Mouse (Mus musculus): Measurements from ENCODE around the gene Akap13. TPM values are rescaled to one million over a fixed set of nuclear protein-coding genes. Genes with fewer than 3 reads are reported as not detected.
A peak's percentile ranks its signal among the peaks of the same experiment; 100 is the strongest.
"Not testable (repeated sequence)": the region's sequence is repeated elsewhere in the genome, so short reads cannot be mapped to it uniquely, and the experiment has no call there.

The Akap13 gene
- total and polyA plus RNA-seq, 2 experiments, result 8.5 to 92.1 TPM

- DNase-seq (ENCODE audit: extremely low read depth, low read depth, low spot score), result no peak
- Histone ChIP-seq H3K4me1 (ENCODE audit: control insufficient read depth, insufficient read depth, low read length) (no peaks in the 10 kb centered on the region), H3K4me3 (ENCODE audit: insufficient read depth, low read depth, low read length) (no peak overlapping the region), H3K27me3 (ENCODE audit: control insufficient read depth, insufficient read depth, low read length) (no peaks in the 10 kb centered on the region), H3K36me3 (ENCODE audit: control insufficient read depth, insufficient read depth, low read length) (no peaks in the 10 kb centered on the region), H3K27ac (replicated peaks; ENCODE audit: insufficient read depth, low read depth, low read length) (no peak overlapping the region), H3K9ac (ENCODE audit: low read depth, low read length) (no peak overlapping the region), H3K79me2 (ENCODE audit: control insufficient read depth, insufficient read depth, low read length) (no peaks in the 10 kb centered on the region)
- TF ChIP-seq CTCF (IDR thresholded peaks at IDR 0.05; ENCODE audit: low read depth, low read length) (no peak), POLR2A (IDR thresholded peaks at IDR 0.05; ENCODE audit: extremely low read depth, insufficient read depth, low read length) (no peak)
- WGBS, result 86% methylated on average over 7 of the region's 7 CpGs
Measured at GRCm38 (mm10) chr7:75759992-75760514, 304.7 kb downstream of the Akap13 start.

- not testable (repeated sequence) for H3K36me3 ChIP-seq (ENCODE audit: control insufficient read depth, insufficient read depth, low read length); DNase-seq (ENCODE audit: extremely low read depth, low read depth, low spot score); H3K9ac ChIP-seq (ENCODE audit: low read depth, low read length); H3K79me2 ChIP-seq (ENCODE audit: control insufficient read depth, insufficient read depth, low read length); H3K27ac ChIP-seq (replicated peaks; ENCODE audit: insufficient read depth, low read depth, low read length); H3K4me3 ChIP-seq (ENCODE audit: insufficient read depth, low read depth, low read length); H3K27me3 ChIP-seq (ENCODE audit: control insufficient read depth, insufficient read depth, low read length); H3K4me1 ChIP-seq (ENCODE audit: control insufficient read depth, insufficient read depth, low read length)
- WGBS, result 62% methylated on average over 4 of the region's 4 CpGs
Measured at GRCm38 (mm10) chr7:75760661-75761319, 305.5 kb downstream of the Akap13 start.

GRCm38 (mm10) chr7:75762225-75762624, 306.9 kb downstream of the Akap13 start:
- not testable (repeated sequence) for H3K4me3 ChIP-seq (ENCODE audit: insufficient read depth, low read depth, low read length); H3K36me3 ChIP-seq (ENCODE audit: control insufficient read depth, insufficient read depth, low read length); H3K27me3 ChIP-seq (ENCODE audit: control insufficient read depth, insufficient read depth, low read length); H3K79me2 ChIP-seq (ENCODE audit: control insufficient read depth, insufficient read depth, low read length); H3K9ac ChIP-seq (ENCODE audit: low read depth, low read length); H3K4me1 ChIP-seq (ENCODE audit: control insufficient read depth, insufficient read depth, low read length); H3K27ac ChIP-seq (replicated peaks; ENCODE audit: insufficient read depth, low read depth, low read length)
- peak; percentile 57 for DNase-seq (ENCODE audit: extremely low read depth, low read depth, low spot score)
- 72% methylated on average over 2 of the region's 2 CpGs for WGBS

- H3K27ac ChIP-seq (replicated peaks; ENCODE audit: insufficient read depth, low read depth, low read length); H3K4me3 ChIP-seq (ENCODE audit: insufficient read depth, low read depth, low read length); H3K36me3 ChIP-seq (ENCODE audit: control insufficient read depth, insufficient read depth, low read length); H3K79me2 ChIP-seq (ENCODE audit: control insufficient read depth, insufficient read depth, low read length); H3K4me1 ChIP-seq (ENCODE audit: control insufficient read depth, insufficient read depth, low read length); H3K27me3 ChIP-seq (ENCODE audit: control insufficient read depth, insufficient read depth, low read length); H3K9ac ChIP-seq (ENCODE audit: low read depth, low read length); DNase-seq (ENCODE audit: extremely low read depth, low read depth, low spot score): not testable (repeated sequence)
- 64% methylated on average over 1 of the region's 5 CpGs for WGBS
Measured at GRCm38 (mm10) chr7:75767080-75767769, 311.9 kb downstream of the Akap13 start.

- WGBS, result 96% methylated on average over 2 of the region's 2 CpGs
- no peak overlapping the region for H3K9ac ChIP-seq (ENCODE audit: low read depth, low read length)
- no peaks in the 10 kb centered on the region for H3K79me2 ChIP-seq (ENCODE audit: control insufficient read depth, insufficient read depth, low read length)
- H3K4me1 ChIP-seq (ENCODE audit: control insufficient read depth, insufficient read depth, low read length), result no peaks in the 10 kb centered on the region
- no peak for DNase-seq (ENCODE audit: extremely low read depth, low read depth, low spot score)
- no peak overlapping the region for H3K27ac ChIP-seq (replicated peaks; ENCODE audit: insufficient read depth, low read depth, low read length)
- H3K27me3 ChIP-seq (ENCODE audit: control insufficient read depth, insufficient read depth, low read length), result no peaks in the 10 kb centered on the region
- H3K36me3 ChIP-seq (ENCODE audit: control insufficient read depth, insufficient read depth, low read length), result no peaks in the 10 kb centered on the region
- no peak for TF ChIP-seq POLR2A (IDR thresholded peaks at IDR 0.05; ENCODE audit: extremely low read depth, insufficient read depth, low read length)
- TF ChIP-seq CTCF (IDR thresholded peaks at IDR 0.05; ENCODE audit: low read depth, low read length), result no peak
- no peak overlapping the region for H3K4me3 ChIP-seq (ENCODE audit: insufficient read depth, low read depth, low read length)
Measured at GRCm38 (mm10) chr7:75768169-75768568, 312.8 kb downstream of the Akap13 start.

- Histone ChIP-seq H3K79me2 (ENCODE audit: control insufficient read depth, insufficient read depth, low read length) (no peaks in the 10 kb centered on the region), H3K9ac (ENCODE audit: low read depth, low read length) (no peak overlapping the region), H3K4me1 (ENCODE audit: control insufficient read depth, insufficient read depth, low read length) (no peaks in the 10 kb centered on the region), H3K4me3 (ENCODE audit: insufficient read depth, low read depth, low read length) (no peak overlapping the region), H3K36me3 (ENCODE audit: control insufficient read depth, insufficient read depth, low read length) (no peaks in the 10 kb centered on the region), H3K27me3 (ENCODE audit: control insufficient read depth, insufficient read depth, low read length) (no peaks in the 10 kb centered on the region), H3K27ac (replicated peaks; ENCODE audit: insufficient read depth, low read depth, low read length) (no peak overlapping the region; the same call in 1 of the 2 replicates)
- 88% methylated on average over 9 of the region's 9 CpGs for WGBS
- DNase-seq (ENCODE audit: extremely low read depth, low read depth, low spot score), result no peak
- TF ChIP-seq CTCF (IDR thresholded peaks at IDR 0.05; ENCODE audit: low read depth, low read length) (no peak), POLR2A (IDR thresholded peaks at IDR 0.05; ENCODE audit: extremely low read depth, insufficient read depth, low read length) (no peak)
Measured at GRCm38 (mm10) chr7:75769909-75770308, 314.6 kb downstream of the Akap13 start.

- H3K4me1 ChIP-seq (ENCODE audit: control insufficient read depth, insufficient read depth, low read length); H3K36me3 ChIP-seq (ENCODE audit: control insufficient read depth, insufficient read depth, low read length); H3K79me2 ChIP-seq (ENCODE audit: control insufficient read depth, insufficient read depth, low read length); DNase-seq (ENCODE audit: extremely low read depth, low read depth, low spot score); H3K27ac ChIP-seq (replicated peaks; ENCODE audit: insufficient read depth, low read depth, low read length); H3K9ac ChIP-seq (ENCODE audit: low read depth, low read length); H3K4me3 ChIP-seq (ENCODE audit: insufficient read depth, low read depth, low read length); H3K27me3 ChIP-seq (ENCODE audit: control insufficient read depth, insufficient read depth, low read length): not testable (repeated sequence)
- WGBS, result 86% methylated on average over 18 of the region's 18 CpGs
Measured at GRCm38 (mm10) chr7:75774095-75775078, 319.1 kb downstream of the Akap13 start.
